Mouse (Mus musculus): ENCODE results near the gene Gm9903. TPM values are rescaled to one million over a fixed set of nuclear protein-coding genes. Genes with fewer than 3 reads are reported as not detected.

Gm9903 gene
- total RNA-seq (2021) = under 1 TPM; 0.64 to 0.92 TPM
- long read RNA-seq, experiment 1 = 0 reads
- long read RNA-seq, experiment 2 = 0 reads

- DNase-seq (ENCODE audit: low spot score in 2 of 2) = peak; percentile 99 to 100
Observed at GRCm38 (mm10) chr5:33629301-33629987, at the start of gene Gm9903, which contains the start of gene Fam53a. Gm9903 (plus strand) TSS chr5:33629925. Fam53a (minus strand) TSS chr5:33629635.

- DNase-seq (ENCODE audit: low spot score in 2 of 2) = no peak
Observed at GRCm38 (mm10) chr5:33580336-33580735, 49.4 kb upstream of the Gm9903 start.

DNA sequence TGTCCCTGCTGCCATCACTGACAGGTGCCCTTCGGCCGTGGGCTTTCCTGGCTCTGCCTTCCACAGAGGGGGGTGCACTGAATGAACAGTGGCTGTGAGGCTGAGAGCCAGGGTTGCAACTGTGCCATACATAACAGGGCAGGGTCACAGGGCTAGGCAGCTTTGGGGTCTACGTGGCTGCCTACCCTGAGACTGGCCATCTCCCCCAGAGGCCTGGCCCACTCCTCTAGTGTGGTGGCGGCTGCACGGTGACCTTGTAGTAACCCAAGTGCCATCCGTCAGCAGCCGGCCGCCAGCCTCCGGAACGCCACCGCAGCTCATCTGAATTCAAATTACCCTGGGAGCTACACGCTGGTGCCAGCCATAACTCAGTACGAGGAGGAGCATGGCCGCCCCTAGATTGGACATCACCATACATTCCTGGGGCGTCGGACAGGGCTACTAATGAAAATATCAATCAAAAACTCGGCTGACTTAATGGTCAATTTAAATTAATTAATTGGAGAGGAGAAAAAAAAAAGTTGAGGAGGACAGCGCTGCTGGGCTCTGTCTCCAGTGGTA is 42.1 kb upstream of the Gm9903 start:
- no peak for DNase-seq (ENCODE audit: low spot score in 2 of 2)

DNA sequence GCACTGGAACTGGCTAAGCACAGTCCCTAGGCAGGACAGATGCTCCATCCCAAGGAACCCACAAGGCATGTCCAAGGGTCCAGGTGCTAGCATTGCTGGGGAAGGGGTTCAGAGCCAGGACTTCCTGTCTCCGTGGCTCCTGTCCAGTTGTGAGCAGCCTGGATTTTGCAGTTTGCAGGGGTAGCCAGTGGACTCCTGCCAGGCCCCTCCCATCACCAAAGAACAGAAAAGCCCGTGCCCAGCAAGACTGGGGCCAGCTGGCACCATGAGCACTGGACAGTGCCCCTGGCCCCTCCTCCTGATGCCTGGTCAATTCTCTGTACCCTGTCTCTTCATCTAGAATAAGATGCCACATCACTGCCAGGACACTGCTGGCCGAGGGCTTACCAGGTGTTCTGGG is 41.7 kb upstream of the Gm9903 start:
- no peak for DNase-seq (ENCODE audit: low spot score in 2 of 2)

- peak; percentile 78 to 83 for DNase-seq (ENCODE audit: low spot score in 2 of 2)
Observed at GRCm38 (mm10) chr5:33589221-33589888, 40.4 kb upstream of the Gm9903 start.

GRCm38 (mm10) chr5:33593620-33594019 is 36.1 kb upstream of the Gm9903 start:
- DNase-seq (ENCODE audit: low spot score in 2 of 2) = no peak

DNA sequence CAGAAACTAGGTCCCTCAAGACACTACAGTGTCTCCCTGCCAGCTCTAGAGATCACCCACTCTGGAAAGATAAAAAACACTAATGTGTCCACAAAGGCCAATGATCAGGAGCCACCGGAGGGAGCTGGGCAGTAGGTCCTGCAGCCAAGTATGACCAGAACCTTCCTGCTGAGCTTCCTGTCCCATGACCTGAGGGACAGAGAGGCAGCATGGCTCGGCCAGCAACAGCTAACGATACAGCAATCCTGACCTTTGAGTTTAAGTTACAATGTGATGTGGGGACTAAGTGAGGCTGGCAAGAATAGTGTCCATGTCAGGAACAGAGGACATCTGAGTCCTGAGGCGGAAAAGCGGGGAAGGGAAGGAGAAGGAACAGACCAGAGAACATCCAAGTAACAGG is 24.4 kb upstream of the Gm9903 start:
- DNase-seq (ENCODE audit: low spot score in 2 of 2) = no peak

- no peak for DNase-seq (ENCODE audit: low spot score in 2 of 2)
Observed at GRCm38 (mm10) chr5:33606631-33607030, 23.1 kb upstream of the Gm9903 start.

DNA sequence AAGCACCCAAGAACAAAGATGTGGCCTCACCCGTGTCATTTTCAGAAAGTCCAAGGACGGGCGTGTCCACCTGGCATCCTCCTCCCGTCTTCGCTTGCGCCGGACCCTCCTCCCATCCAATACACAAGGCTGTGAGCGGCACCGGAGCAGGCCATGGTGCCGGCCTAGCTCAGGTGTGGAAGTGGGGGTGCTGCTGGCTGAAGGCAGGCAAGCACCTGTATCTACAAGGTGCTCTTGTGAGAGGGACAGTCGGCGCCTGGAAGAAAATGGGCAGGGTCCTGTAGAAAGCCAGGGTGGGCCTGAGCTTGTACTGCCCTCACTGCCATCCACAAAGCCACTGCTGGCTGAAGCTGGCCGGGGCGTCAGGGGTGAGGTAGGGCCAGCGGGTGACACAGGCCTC is 22.3 kb upstream of the Gm9903 start:
- DNase-seq (ENCODE audit: low spot score in 2 of 2) = no peak

DNA sequence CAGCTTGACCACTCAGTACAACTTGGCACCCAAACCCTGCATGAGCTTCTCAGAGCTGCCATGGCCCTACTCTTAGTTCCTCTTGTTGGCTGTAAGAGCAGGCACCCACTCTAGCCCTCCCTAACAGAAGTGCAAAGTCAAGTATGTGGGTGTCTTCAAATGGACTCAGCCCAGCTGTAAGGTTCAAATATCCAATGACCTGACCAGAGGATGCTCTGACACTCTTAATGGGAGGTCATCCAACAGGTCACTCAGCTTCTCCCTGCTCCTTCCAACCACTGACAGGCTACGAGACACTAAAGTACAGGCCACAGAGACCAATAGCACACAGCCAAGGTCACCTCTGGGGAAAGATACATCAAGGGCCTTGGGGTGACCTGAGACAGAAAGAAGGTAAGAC is 20.5 kb upstream of the Gm9903 start:
- DNase-seq (ENCODE audit: low spot score in 2 of 2) = no peak

DNA sequence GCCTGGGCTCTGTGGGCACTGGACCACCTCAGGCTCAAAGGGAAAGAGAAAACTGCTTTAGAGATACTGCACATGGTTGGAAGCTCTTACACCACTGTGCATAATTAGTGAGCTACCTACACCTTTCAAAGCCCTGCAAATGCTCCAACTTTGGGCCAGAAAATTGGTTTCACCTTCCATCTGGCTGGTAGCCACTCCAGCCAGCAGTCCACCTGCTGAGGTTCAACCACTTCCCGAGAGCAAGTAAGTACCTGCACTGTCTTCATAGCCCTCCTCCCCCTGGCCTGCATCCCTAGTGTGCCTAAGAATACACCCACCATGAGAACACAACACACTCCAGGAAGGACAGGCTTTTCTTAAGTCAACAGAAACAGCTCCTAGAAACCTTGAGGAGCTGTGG is 17.9 kb upstream of the Gm9903 start:
- no peak for DNase-seq (ENCODE audit: low spot score in 2 of 2)

GRCm38 (mm10) chr5:33614391-33614790 is 15.3 kb upstream of the Gm9903 start:
- DNase-seq (ENCODE audit: low spot score in 2 of 2) = no peak

- DNase-seq (ENCODE audit: low spot score in 2 of 2) = no peak
Observed at GRCm38 (mm10) chr5:33622671-33623070, 7.1 kb upstream of the Gm9903 start.

GRCm38 (mm10) chr5:33623766-33624165 is 6.0 kb upstream of the Gm9903 start:
- DNase-seq (ENCODE audit: low spot score in 2 of 2) = no peak

- no peak for DNase-seq (ENCODE audit: low spot score in 2 of 2)
Observed at GRCm38 (mm10) chr5:33627968-33628367, 1.8 kb upstream of the Gm9903 start.

GRCm38 (mm10) chr5:33628820-33629300 is 865 bp upstream of the Gm9903 start:
- DNase-seq (ENCODE audit: low spot score in 2 of 2) = peak in 1 of 2 experiments; percentile 44

GRCm38 (mm10) chr5:33630061-33630460 is 336 bp downstream of the Gm9903 start:
- DNase-seq (ENCODE audit: low spot score in 2 of 2) = no peak

GRCm38 (mm10) chr5:33630615-33631014 is 890 bp downstream of the Gm9903 start:
- no peak for DNase-seq (ENCODE audit: low spot score in 2 of 2)

GRCm38 (mm10) chr5:33632526-33632925 is 2.8 kb downstream of the Gm9903 start:
- no peak for DNase-seq (ENCODE audit: low spot score in 2 of 2)

DNA sequence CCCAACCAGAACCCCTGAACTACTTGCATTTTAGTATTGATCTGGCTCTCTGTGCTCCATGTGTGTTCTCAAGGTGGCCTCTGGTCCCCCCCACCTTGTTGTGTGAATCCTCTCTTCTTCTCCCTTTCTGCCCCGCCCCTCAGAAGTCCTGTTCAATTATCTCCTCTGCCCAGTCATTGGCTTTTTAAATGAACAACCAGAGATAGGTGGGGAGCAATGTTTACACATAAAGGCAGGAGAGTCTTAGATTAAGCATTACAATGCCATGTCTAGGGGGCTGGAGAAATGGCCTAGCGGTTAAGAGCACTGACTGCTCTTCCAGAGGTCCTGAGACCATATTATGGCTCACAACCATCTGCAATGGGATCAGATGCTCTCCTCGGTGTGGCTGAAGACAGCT is 5.6 kb downstream of the Gm9903 start:
- DNase-seq (ENCODE audit: low spot score in 2 of 2) = no peak

DNA sequence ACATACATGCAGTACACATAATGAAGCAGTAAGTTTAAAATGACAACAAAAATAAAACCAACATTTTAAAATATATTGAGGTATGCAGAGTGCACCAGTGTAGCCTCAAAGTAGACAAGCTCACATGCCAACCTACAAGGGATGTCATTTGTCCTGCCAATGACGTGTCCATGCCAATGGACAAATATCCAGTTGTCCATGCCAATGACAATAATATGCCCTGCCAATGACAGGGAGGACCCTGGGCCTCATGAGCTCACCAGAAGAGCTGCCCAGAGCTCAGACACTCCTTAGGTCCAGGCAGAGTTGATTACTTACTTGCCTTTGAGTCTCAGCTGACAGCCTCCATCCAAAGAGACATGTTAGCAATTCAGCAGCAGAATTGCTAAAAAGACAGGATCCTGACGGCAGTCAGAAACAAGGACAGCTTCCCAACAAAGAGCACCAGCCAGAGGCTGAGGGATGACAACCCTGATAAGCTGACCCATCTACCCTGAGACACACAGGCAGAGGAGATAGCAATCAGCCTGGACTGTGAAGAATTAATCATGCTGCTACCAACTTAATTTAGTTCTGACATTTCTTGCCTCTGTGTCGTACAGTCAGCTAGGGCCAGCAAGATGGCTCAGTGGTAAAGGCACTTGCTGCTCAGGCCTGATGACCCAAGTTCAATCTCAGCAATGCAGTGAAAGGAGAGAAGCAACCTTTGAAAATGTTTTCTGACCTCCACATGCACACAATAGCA is 8.1 kb downstream of the Gm9903 start:
- no peak for DNase-seq (ENCODE audit: low spot score in 2 of 2)

DNA sequence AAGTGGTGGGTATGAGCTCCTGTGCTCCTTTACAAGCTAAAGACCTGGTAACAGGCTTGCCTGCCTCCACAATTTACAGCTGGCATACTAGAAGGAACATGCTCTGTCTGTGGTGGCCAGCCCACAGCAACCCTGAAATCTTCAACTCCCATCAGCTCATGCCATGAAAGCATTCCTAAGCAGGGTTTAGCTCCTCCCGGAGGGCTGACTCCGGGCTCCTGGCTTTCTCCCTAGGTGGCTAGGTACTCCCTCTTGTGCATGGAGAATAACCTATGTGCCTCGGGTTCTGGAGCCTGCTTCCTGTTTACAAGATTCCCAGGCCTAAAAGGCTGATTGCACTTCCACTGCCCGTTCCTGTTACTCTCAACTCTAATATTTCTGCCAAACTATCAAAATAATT is 9.1 kb downstream of the Gm9903 start:
- DNase-seq (ENCODE audit: low spot score in 2 of 2) = no peak
